Mouse (Mus musculus) hindbrain, embryonic 14.5 days (tissue): Measurements from ENCODE around the gene Cap2. TPM values are rescaled to one million over a fixed set of nuclear protein-coding genes. Genes with fewer than 3 reads are reported as not detected.

ENCODE experiments used
- ATAC-seq: fragments of 200-750 bp; cut with Nextera tagmentation; 2 replicates; pipeline ENCODE4 v1.8.0; 2017; ENCODE audit warnings: moderate number of reproducible peaks, mild to moderate bottlenecking, moderate TSS enrichment, moderate library complexity; ENCODE audit not compliant: low FRiP score
- DNase-seq: peaks from one replicate; pipeline ENCODE4 v3.0.0-alpha.2; 2015; ENCODE audit warnings: low spot score
- H3K27ac ChIP-seq: fragments of 300-500 bp; sonication (generic); 2 replicates; pipeline ENCODE4 v1.5.1; 2014; ENCODE audit warnings: mild to moderate bottlenecking, moderate library complexity
- H3K27me3 ChIP-seq: fragments of 300-500 bp; sonication (generic); 2 replicates; pipeline ENCODE4 v1.6.1; 2014; ENCODE audit warnings: mild to moderate bottlenecking, low read length, mixed read lengths; ENCODE audit not compliant: control insufficient read depth, insufficient read depth
- H3K36me3 ChIP-seq: fragments of 300-500 bp; sonication (generic); replicated peaks from 2 replicates; pipeline ENCODE4 v1.6.1; 2014; ENCODE audit not compliant: control insufficient read depth, insufficient read depth
- H3K4me1 ChIP-seq: fragments of 300-500 bp; sonication (generic); replicated peaks from 2 replicates; pipeline ENCODE4 v1.6.1; 2014; ENCODE audit warnings: antibody characterized with exemption, low read length, mixed read lengths; ENCODE audit not compliant: control insufficient read depth, insufficient read depth
- H3K4me2 ChIP-seq: fragments of 300-500 bp; sonication (generic); replicated peaks from 2 replicates; pipeline ENCODE4 v1.6.1; 2014; ENCODE audit warnings: mild to moderate bottlenecking, moderate library complexity
- H3K4me3 ChIP-seq: fragments of 300-500 bp; sonication (generic); replicated peaks from 2 replicates; pipeline ENCODE4 v1.5.1; 2014; ENCODE audit warnings: mild to moderate bottlenecking, low read length
- H3K9ac ChIP-seq: fragments of 300-500 bp; sonication (generic); 2 replicates; pipeline ENCODE4 v1.6.1; 2014
- H3K9me3 ChIP-seq: fragments of 300-500 bp; sonication (generic); 2 replicates; pipeline ENCODE4 v1.6.1; 2016; ENCODE audit warnings: low read length; ENCODE audit not compliant: control insufficient read depth
- WGBS: fragments of 180-500 bp; shearing (Covaris S2); extraction: QIAGEN DNeasy Blood & Tissue Kit; methylation state at CpG from one replicate; pipeline ENCODE4 v1.1.7; 2014; 5-methylcytosine and 5-hydroxymethylcytosine counted together
- polyA plus RNA-seq: library from polyadenylated mRNA; unstranded; fragments of >200 nt; fragmentation: Nextera tagmentation; extraction: Ambion mirVana; gene quantifications from 2 replicates; pipeline ENCODE4 v1.2.1, GENCODE M21; 2014

Cap2 gene
- polyA plus RNA-seq, 1 experiment from 2014 or later: 7.3 TPM

- peak overlapping the region; percentile 34 for H3K9ac ChIP-seq
- H3K4me1 ChIP-seq: peaks cover 24% of the 10 kb centered on the region
- H3K4me3 ChIP-seq: peak overlapping the region; percentile 1; the same call in 1 of the 2 replicates
- no peaks in the 10 kb centered on the region for H3K36me3 ChIP-seq
- H3K27me3 ChIP-seq: no peaks in the 10 kb centered on the region
- 7% methylated on average over 12 of the region's 12 CpGs for WGBS
- no peaks in the 10 kb centered on the region for H3K9me3 ChIP-seq
- DNase-seq (peak; percentile 56), ATAC-seq (peak; percentile 62; the same call in 1 of the 2 replicates)
- H3K27ac ChIP-seq: peak overlapping the region; percentile 78
- H3K4me2 ChIP-seq: peak overlapping the region; percentile 44
Observed at GRCm38 (mm10) chr13:46571141-46571592, 69.5 kb downstream of the Cap2 start.

- H3K9ac ChIP-seq: no peak overlapping the region
- WGBS: 55% methylated on average over 11 of the region's 11 CpGs
- H3K4me3 ChIP-seq: no peak overlapping the region
- ATAC-seq: no peak
- no peak for DNase-seq
- no peaks in the 10 kb centered on the region for H3K9me3 ChIP-seq
- no peaks in the 10 kb centered on the region for H3K36me3 ChIP-seq
- H3K27me3 ChIP-seq: no peaks in the 10 kb centered on the region
- H3K4me1 ChIP-seq: peaks cover 24% of the 10 kb centered on the region
- H3K4me2 ChIP-seq: no peak overlapping the region; the same call in 1 of the 2 replicates
- no peak overlapping the region for H3K27ac ChIP-seq
Observed at GRCm38 (mm10) chr13:46571961-46572647, 70.5 kb downstream of the Cap2 start.

GRCm38 (mm10) chr13:46572648-46573163, 71.1 kb downstream of the Cap2 start:
- no peaks in the 10 kb centered on the region for H3K27me3 ChIP-seq
- ATAC-seq (no peak), DNase-seq (peak; percentile 35)
- H3K36me3 ChIP-seq: no peaks in the 10 kb centered on the region
- no peaks in the 10 kb centered on the region for H3K9me3 ChIP-seq
- no peak overlapping the region for H3K27ac ChIP-seq
- no peak overlapping the region; the same call in 1 of the 2 replicates for H3K4me2 ChIP-seq
- H3K4me1 ChIP-seq: peaks cover 24% of the 10 kb centered on the region
- no peak overlapping the region for H3K9ac ChIP-seq
- no peak overlapping the region for H3K4me3 ChIP-seq
- 43% methylated on average over 9 of the region's 9 CpGs for WGBS

- no peak overlapping the region for H3K4me3 ChIP-seq
- no peak for ATAC-seq
- peaks cover 24% of the 10 kb centered on the region for H3K4me1 ChIP-seq
- H3K27ac ChIP-seq: no peak overlapping the region
- no peaks in the 10 kb centered on the region for H3K36me3 ChIP-seq
- DNase-seq: no peak
- H3K27me3 ChIP-seq: no peaks in the 10 kb centered on the region
- no peak overlapping the region for H3K9ac ChIP-seq
- H3K4me2 ChIP-seq: no peak overlapping the region
- WGBS: 68% methylated on average over 5 of the region's 5 CpGs
- H3K9me3 ChIP-seq: no peaks in the 10 kb centered on the region
Observed at GRCm38 (mm10) chr13:46574201-46574600, 72.6 kb downstream of the Cap2 start.

GRCm38 (mm10) chr13:46574707-46575106, 73.1 kb downstream of the Cap2 start:
- H3K4me2 ChIP-seq: no peak overlapping the region
- no peak overlapping the region for H3K9ac ChIP-seq
- whole genome bisulfite sequencing: 73% methylated on average over 4 of the region's 4 CpGs
- no peaks in the 10 kb centered on the region for H3K9me3 ChIP-seq
- DNase-seq (no peak), ATAC-seq (no peak)
- no peaks in the 10 kb centered on the region for H3K36me3 ChIP-seq
- H3K27me3 ChIP-seq: no peaks in the 10 kb centered on the region
- H3K4me1 ChIP-seq: peaks cover 24% of the 10 kb centered on the region
- no peak overlapping the region for H3K4me3 ChIP-seq
- no peak overlapping the region for H3K27ac ChIP-seq

GRCm38 (mm10) chr13:46584860-46585259, 83.2 kb downstream of the Cap2 start:
- no peak for ATAC-seq
- no peaks in the 10 kb centered on the region for H3K4me1 ChIP-seq
- 76% methylated on average over 7 of the region's 7 CpGs for WGBS
- H3K27ac ChIP-seq: no peak overlapping the region
- no peak overlapping the region for H3K4me2 ChIP-seq
- no peaks in the 10 kb centered on the region for H3K27me3 ChIP-seq
- no peaks in the 10 kb centered on the region for H3K9me3 ChIP-seq
- no peak for DNase-seq
- no peaks in the 10 kb centered on the region for H3K36me3 ChIP-seq
- H3K9ac ChIP-seq: no peak overlapping the region
- H3K4me3 ChIP-seq: no peak overlapping the region

GRCm38 (mm10) chr13:46587717-46588289, 86.2 kb downstream of the Cap2 start:
- ATAC-seq (no peak), DNase-seq (no peak)
- H3K9me3 ChIP-seq: no peaks in the 10 kb centered on the region
- no peaks in the 10 kb centered on the region for H3K4me1 ChIP-seq
- no peak overlapping the region for H3K4me2 ChIP-seq
- no peaks in the 10 kb centered on the region for H3K27me3 ChIP-seq
- no peak overlapping the region for H3K4me3 ChIP-seq
- 77% methylated on average over 17 of the region's 17 CpGs for WGBS
- no peak overlapping the region for H3K9ac ChIP-seq
- no peaks in the 10 kb centered on the region for H3K36me3 ChIP-seq
- no peak overlapping the region; the same call in 1 of the 2 replicates for H3K27ac ChIP-seq

GRCm38 (mm10) chr13:46588606-46589005, 87.0 kb downstream of the Cap2 start:
- H3K4me3 ChIP-seq: no peak overlapping the region
- H3K27ac ChIP-seq: no peak overlapping the region
- no peak overlapping the region for H3K4me2 ChIP-seq
- H3K4me1 ChIP-seq: no peaks in the 10 kb centered on the region
- no peaks in the 10 kb centered on the region for H3K36me3 ChIP-seq
- no peak overlapping the region for H3K9ac ChIP-seq
- DNase-seq (no peak), ATAC-seq (no peak)
- H3K27me3 ChIP-seq: no peaks in the 10 kb centered on the region
- H3K9me3 ChIP-seq: no peaks in the 10 kb centered on the region
- WGBS: 95% methylated on average over 5 of the region's 5 CpGs

- WGBS: 88% methylated on average over 4 of the region's 4 CpGs
- H3K27me3 ChIP-seq: no peaks in the 10 kb centered on the region
- ATAC-seq: no peak
- H3K36me3 ChIP-seq: no peaks in the 10 kb centered on the region
- H3K4me2 ChIP-seq: no peak overlapping the region
- no peak overlapping the region for H3K27ac ChIP-seq
- no peak for DNase-seq
- no peaks in the 10 kb centered on the region for H3K9me3 ChIP-seq
- no peaks in the 10 kb centered on the region for H3K4me1 ChIP-seq
- no peak overlapping the region for H3K9ac ChIP-seq
- H3K4me3 ChIP-seq: no peak overlapping the region
Observed at GRCm38 (mm10) chr13:46590885-46591284, 89.2 kb downstream of the Cap2 start.
